Mouse (Mus musculus) forebrain, embryonic 11.5 days (tissue): Measurements from ENCODE around the gene Msrb1. TPM values are rescaled to one million over a fixed set of nuclear protein-coding genes. Genes with fewer than 3 reads are reported as not detected.
"Not testable (repeated sequence)": the region's sequence is repeated elsewhere in the genome, so short reads cannot be mapped to it uniquely, and the experiment has no call there.

Experiments
- ATAC-seq: fragments of 200-750 bp; cut with Nextera tagmentation; replicated peaks from 2 replicates; pipeline ENCODE4 v1.8.0; 2017; ENCODE audit warnings: moderate TSS enrichment; ENCODE audit not compliant: low FRiP score
- DNase-seq: peaks from one replicate; pipeline ENCODE4 v3.0.0-alpha.2; 2017; ENCODE audit warnings: low spot score
- H3K27ac ChIP-seq: fragments of 300-500 bp; sonication (generic); 2 replicates; pipeline ENCODE4 v1.5.1; 2014; ENCODE audit warnings: low read depth, low read length
- H3K27me3 ChIP-seq: fragments of 300-500 bp; sonication (generic); 2 replicates; pipeline ENCODE4 v1.6.1; 2014; ENCODE audit warnings: mild to moderate bottlenecking, low read length, mixed read lengths; ENCODE audit not compliant: control insufficient read depth, insufficient read depth
- H3K36me3 ChIP-seq: fragments of 300-500 bp; sonication (generic); 2 replicates; pipeline ENCODE4 v1.6.1; 2014; ENCODE audit warnings: mild to moderate bottlenecking, low read length, moderate library complexity, mixed read lengths; ENCODE audit not compliant: control insufficient read depth, insufficient read depth
- H3K4me1 ChIP-seq: fragments of 300-500 bp; sonication (generic); replicated peaks from 2 replicates; pipeline ENCODE4 v1.6.1; 2014; ENCODE audit warnings: low read length, mixed read lengths; ENCODE audit not compliant: control insufficient read depth, insufficient read depth
- H3K4me2 ChIP-seq: fragments of 300-500 bp; sonication (generic); 2 replicates; pipeline ENCODE4 v1.6.1; 2014; ENCODE audit warnings: low read depth, mild to moderate bottlenecking, low read length, moderate library complexity, mixed read lengths; ENCODE audit not compliant: severe bottlenecking
- H3K4me3 ChIP-seq: fragments of 300-500 bp; sonication (generic); 2 replicates; pipeline ENCODE4 v1.5.1; 2014; ENCODE audit warnings: low read depth, low read length
- H3K9ac ChIP-seq: fragments of 300-500 bp; sonication (generic); 2 replicates; pipeline ENCODE4 v1.6.1; 2014; ENCODE audit warnings: low read length
- H3K9me3 ChIP-seq: fragments of 300-500 bp; sonication (generic); 2 replicates; pipeline ENCODE4 v1.6.1; 2016; ENCODE audit warnings: low read length, mixed read lengths; ENCODE audit not compliant: control insufficient read depth
- WGBS: fragments of 180-500 bp; shearing (Covaris S2); extraction: QIAGEN DNeasy Blood & Tissue Kit; methylation state at CpG from one replicate; pipeline ENCODE4 v1.1.7; 2014; 5-methylcytosine and 5-hydroxymethylcytosine counted together
- polyA plus RNA-seq: library from polyadenylated mRNA; unstranded; fragments of >200 nt; fragmentation: Nextera tagmentation; extraction: Ambion mirVana; gene quantifications from 2 replicates; pipeline ENCODE4 v1.2.1, GENCODE M21; 2014

The Msrb1 gene
- polyA plus RNA-seq, 1 experiment from 2014 or later = 21.3 TPM

GRCm38 (mm10) chr17:24715556-24715955, 20.9 kb upstream of the Msrb1 start:
- no peaks in the 10 kb centered on the region for H3K27me3 ChIP-seq
- no peak overlapping the region for H3K4me3 ChIP-seq
- H3K9me3 ChIP-seq = no peaks in the 10 kb centered on the region
- H3K36me3 ChIP-seq = no peaks in the 10 kb centered on the region
- no peak overlapping the region for H3K27ac ChIP-seq
- no peak for ATAC-seq
- DNase-seq = no peak
- H3K9ac ChIP-seq = no peak overlapping the region
- no peak overlapping the region for H3K4me2 ChIP-seq
- WGBS = 43% methylated on average over 6 of the region's 6 CpGs
- no peaks in the 10 kb centered on the region; the same call in 1 of the 2 replicates for H3K4me1 ChIP-seq

DNA sequence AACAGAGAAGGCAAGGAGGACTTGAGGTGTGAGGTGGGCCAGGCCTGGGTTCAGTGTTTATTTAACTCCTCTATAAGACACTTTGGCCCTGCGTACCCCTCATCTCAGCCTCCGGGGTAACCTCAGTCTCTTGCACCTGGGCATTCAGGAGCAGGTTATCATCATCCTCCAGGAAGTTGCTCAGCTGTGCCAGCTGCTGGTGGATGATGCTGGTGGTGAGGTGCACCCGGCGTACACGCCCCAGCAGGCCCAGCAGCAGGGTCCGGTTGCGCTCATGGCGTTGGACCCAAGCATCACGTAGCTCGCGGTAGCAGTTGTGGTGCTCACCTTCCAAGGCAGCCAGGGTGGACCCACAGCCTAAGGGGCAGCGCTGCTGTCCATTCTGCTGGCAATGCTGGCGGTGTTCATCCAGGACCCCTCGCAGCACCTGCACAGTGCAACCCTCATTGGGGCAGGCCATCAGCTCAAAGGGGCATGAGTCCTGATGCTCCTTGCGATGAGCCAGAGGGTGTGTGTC, 20.2 kb upstream of the Msrb1 start:
- peak; percentile 52 for DNase-seq
- Histone ChIP-seq H3K9me3 (no peaks in the 10 kb centered on the region), H3K27ac (no peak overlapping the region), H3K4me1 (peaks cover under 1% of the 10 kb centered on the region), H3K9ac (no peak overlapping the region), H3K36me3 (peaks cover under 1% of the 10 kb centered on the region), H3K4me3 (no peak overlapping the region), H3K4me2 (no peak overlapping the region), H3K27me3 (no peaks in the 10 kb centered on the region)
- WGBS = 95% methylated on average over 15 of the region's 15 CpGs
- ATAC-seq = no peak

GRCm38 (mm10) chr17:24717943-24718342, 18.5 kb upstream of the Msrb1 start, which contains the start of the genes Rnf151 and Rps2:
Rnf151 (minus strand) TSS chr17:24718063.
Rps2 (plus strand) TSS chr17:24718116.
- peak within 1 kb of the TSS; percentile 57 for H3K4me2 ChIP-seq
- no peak within 1 kb of the TSS; the same call in 1 of the 2 replicates for H3K27ac ChIP-seq
- WGBS = 84% methylated on average over 4 of the region's 4 CpGs
- H3K27me3 ChIP-seq = no peaks in the 10 kb centered on the region
- peaks cover 7% of the 10 kb centered on the region for H3K4me1 ChIP-seq
- no peak within 1 kb of the TSS for H3K9ac ChIP-seq
- H3K4me3 ChIP-seq = peak within 1 kb of the TSS; percentile 61
- no peak for DNase-seq
- ATAC-seq = no peak
- no peaks in the 10 kb centered on the region for H3K9me3 ChIP-seq
- peaks cover 3% of the 10 kb centered on the region for H3K36me3 ChIP-seq

DNA sequence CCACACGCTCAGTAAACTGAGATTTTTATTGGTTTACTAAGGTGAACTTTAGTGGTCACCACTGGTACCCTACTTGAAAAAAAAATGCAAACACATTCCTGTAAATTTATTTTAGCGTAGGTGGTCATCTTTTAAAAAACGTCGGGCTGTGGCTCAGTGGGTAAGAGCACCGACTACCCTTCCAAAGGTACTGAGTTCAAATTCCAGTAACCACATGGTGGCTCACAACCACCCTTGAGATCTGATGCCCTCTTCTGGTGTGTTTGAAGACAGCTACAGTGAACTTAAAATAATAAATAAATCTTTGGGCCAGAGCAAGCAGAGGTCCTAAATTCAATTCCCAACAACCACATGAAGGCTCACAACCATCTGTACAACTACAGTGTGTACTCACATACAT, 17.5 kb upstream of the Msrb1 start:
- not testable (repeated sequence) for H3K27me3 ChIP-seq, ATAC-seq, H3K9me3 ChIP-seq, H3K27ac ChIP-seq, DNase-seq, H3K36me3 ChIP-seq
- H3K9ac ChIP-seq = peak overlapping the region; percentile 76
- H3K4me1 ChIP-seq = peaks cover 13% of the 10 kb centered on the region
- 66% methylated on average over 5 of the region's 5 CpGs for WGBS
- H3K4me3 ChIP-seq = peak overlapping the region; percentile 61
- peak overlapping the region; percentile 57 for H3K4me2 ChIP-seq

GRCm38 (mm10) chr17:24719494-24720222, 16.8 kb upstream of the Msrb1 start:
- H3K36me3 ChIP-seq = peaks cover 3% of the 10 kb centered on the region
- H3K27me3 ChIP-seq = no peaks in the 10 kb centered on the region
- peak overlapping the region; percentile 90 for H3K4me2 ChIP-seq
- DNase-seq = peak; percentile 99
- H3K9me3 ChIP-seq = no peaks in the 10 kb centered on the region
- H3K4me1 ChIP-seq = peaks cover 13% of the 10 kb centered on the region
- peak; percentile 97 for ATAC-seq
- under 1% methylated on average over 60 of the region's 61 CpGs for WGBS
- H3K27ac ChIP-seq = peak overlapping the region; percentile 68
- H3K9ac ChIP-seq = peak overlapping the region; percentile 82
- H3K4me3 ChIP-seq = peak overlapping the region; percentile 61

DNA sequence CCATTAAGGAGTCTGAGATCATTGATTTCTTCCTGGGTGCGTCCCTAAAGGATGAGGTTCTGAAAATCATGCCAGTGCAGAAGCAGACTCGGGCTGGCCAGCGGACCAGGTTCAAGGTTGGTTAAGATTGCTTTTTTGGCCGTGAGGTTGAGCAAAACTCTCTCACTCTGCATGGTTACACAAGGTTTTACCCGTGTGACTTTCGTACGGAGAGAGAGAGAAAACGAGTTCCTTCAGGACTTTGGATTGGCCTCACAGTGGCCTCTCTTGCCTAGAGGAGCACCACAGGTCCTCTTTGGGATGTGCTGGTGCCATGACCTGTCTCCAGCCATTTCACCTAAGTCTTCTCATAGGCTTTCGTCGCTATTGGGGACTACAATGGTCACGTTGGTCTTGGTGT, 15.8 kb upstream of the Msrb1 start:
- Histone ChIP-seq H3K9ac (peak overlapping the region; percentile 82), H3K4me2 (peak overlapping the region; percentile 90), H3K4me1 (peaks cover 13% of the 10 kb centered on the region), H3K4me3 (peak overlapping the region; percentile 61)
- H3K9me3 ChIP-seq, H3K27ac ChIP-seq, ATAC-seq, H3K27me3 ChIP-seq, H3K36me3 ChIP-seq, DNase-seq: not testable (repeated sequence)
- 1% methylated on average over 11 of the region's 11 CpGs for WGBS

DNA sequence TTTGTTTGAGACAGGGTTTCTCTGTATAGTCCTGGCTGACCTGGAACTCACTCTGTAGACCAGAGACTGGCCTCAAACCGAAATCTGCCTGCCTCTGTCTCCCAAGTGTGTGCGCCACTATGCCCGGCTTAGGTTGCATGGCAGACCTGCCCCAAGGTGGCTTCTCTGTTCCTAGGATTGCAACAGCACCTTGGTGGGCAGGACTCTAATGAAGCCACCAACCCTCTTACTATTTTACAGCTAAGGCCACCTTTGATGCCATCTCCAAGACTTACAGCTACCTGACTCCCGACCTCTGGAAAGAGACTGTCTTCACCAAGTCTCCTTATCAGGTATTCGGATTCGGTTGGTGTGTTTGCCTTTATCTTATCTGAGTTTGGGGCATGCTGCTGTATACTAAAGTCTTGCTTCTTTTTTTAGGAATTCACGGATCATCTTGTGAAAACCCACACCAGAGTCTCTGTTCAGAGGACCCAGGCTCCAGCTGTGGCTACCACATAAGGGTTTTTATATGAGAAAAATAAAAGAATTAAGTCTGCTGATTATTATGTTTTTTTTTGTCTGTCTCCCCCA, 15.0 kb upstream of the Msrb1 start:
- H3K9ac ChIP-seq = peak overlapping the region; percentile 48
- 69% methylated on average over 7 of the region's 7 CpGs for WGBS
- ATAC-seq, H3K27me3 ChIP-seq, DNase-seq, H3K36me3 ChIP-seq, H3K9me3 ChIP-seq, H3K27ac ChIP-seq: not testable (repeated sequence)
- H3K4me1 ChIP-seq = peaks cover 13% of the 10 kb centered on the region
- peak overlapping the region; percentile 61 for H3K4me3 ChIP-seq
- peak overlapping the region; percentile 50 for H3K4me2 ChIP-seq

DNA sequence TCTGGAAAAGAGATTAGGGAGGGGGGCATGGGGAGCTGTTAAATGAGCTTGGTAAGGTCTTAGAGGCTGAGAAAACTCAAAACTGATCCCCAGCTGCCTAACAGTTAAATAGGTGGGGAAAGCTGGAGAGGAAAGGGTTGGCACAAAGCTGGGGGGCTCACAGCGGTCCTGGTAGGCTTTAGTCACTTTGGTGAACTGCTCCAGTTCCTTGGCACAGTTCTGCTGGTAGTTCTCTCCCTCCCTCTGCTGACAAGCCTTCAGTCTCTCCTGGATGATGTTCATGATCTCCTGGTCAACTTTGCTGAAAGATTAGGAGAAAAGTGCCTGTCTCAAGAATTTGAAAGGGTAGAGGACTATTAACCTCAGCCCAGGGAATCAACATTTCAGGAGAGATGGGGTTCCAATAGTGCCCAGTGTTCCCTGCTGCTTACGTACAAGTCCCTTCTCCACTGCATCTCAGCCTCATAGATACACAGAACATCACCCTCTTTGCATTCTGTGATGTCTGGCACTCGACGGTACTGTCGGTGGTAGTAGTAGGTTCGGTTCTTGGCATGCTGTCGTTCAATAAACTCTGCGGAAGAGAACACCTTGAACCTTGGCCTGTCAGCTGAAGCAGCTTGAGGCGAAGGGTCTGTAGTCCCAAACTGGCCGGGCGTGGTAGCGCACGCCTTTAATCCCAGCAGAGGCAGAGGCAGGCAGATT, 14.1 kb upstream of the Msrb1 start:
- WGBS = 41% methylated on average over 13 of the region's 13 CpGs
- H3K27me3 ChIP-seq = no peaks in the 10 kb centered on the region
- H3K27ac ChIP-seq = no peak overlapping the region
- H3K36me3 ChIP-seq = peaks cover 3% of the 10 kb centered on the region
- DNase-seq (peak; percentile 55), ATAC-seq (no peak)
- peak overlapping the region; percentile 18; the same call in 1 of the 2 replicates for H3K4me2 ChIP-seq
- H3K4me1 ChIP-seq = peaks cover 13% of the 10 kb centered on the region
- 0 out of 2 replicates have a peak overlapping the region, but pooled peaks have one; percentile 61 for H3K4me3 ChIP-seq
- no peaks in the 10 kb centered on the region for H3K9me3 ChIP-seq
- peak overlapping the region; percentile 1; the same call in 1 of the 2 replicates for H3K9ac ChIP-seq
